Mouse (Mus musculus) inflammation-experienced regulatory T-cells, adult 16 weeks (primary cell): ENCODE data around the gene Igsf23. TPM values are rescaled to one million over a fixed set of nuclear protein-coding genes. Genes with fewer than 3 reads are reported as not detected.

Source experiments
- polyA plus RNA-seq: library from polyadenylated mRNA; unstranded; fragments of 100-300 nt; shearing (Covaris generic); gene quantifications from one replicate; pipeline ENCODE4 v1.2.1, GENCODE M21; 2017

Gene Igsf23
- 25.9 TPM for polyA plus RNA-seq

DNA sequence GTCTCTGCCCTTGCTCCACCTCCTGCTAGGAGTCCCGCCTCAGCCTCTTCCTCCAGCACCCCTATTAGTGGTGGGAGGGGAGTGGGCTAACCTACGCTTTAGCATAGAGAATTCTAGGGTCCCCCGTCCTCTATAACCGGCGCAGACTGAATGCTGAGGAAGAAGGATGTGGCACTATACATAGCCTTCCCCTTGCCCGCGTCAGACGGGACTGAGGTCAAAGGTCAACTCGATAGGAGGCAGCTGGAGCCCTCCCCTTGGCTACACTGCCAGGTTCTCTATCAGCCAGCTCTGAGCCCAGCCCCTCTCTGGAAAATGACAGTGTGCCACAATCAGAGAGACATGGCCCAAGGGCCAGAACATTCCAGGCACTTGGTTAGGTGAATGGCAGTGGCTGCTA lies at the start of gene Igsf23:
Gene Igsf23 (minus strand): TSS at position 168 of the 400 bp plus-strand sequence.

DNA sequence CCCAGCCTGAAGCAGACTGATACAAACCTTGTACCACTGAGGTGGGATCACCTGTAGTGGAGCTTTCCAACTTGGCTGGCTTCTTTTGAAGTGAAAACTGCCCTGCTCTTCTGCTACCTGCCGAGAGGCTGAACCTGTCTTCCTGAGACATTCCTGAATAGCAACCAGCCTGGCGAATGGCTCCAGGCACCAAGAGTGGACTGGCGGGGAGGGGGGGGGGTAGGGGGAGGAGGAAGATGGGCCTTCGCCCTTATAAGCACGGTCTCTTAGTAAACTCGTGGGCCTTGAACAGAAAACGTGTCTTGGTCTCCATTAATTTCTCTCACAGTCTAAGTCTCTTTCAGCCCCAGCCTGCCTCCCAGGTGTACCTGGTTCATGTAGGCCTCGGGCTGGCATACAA lies 40.6 kb upstream of the Igsf23 start, which contains the start of gene Nlrp9b:
Gene Nlrp9b (plus strand): TSS at position 301 of the 400 bp plus-strand sequence.

DNA sequence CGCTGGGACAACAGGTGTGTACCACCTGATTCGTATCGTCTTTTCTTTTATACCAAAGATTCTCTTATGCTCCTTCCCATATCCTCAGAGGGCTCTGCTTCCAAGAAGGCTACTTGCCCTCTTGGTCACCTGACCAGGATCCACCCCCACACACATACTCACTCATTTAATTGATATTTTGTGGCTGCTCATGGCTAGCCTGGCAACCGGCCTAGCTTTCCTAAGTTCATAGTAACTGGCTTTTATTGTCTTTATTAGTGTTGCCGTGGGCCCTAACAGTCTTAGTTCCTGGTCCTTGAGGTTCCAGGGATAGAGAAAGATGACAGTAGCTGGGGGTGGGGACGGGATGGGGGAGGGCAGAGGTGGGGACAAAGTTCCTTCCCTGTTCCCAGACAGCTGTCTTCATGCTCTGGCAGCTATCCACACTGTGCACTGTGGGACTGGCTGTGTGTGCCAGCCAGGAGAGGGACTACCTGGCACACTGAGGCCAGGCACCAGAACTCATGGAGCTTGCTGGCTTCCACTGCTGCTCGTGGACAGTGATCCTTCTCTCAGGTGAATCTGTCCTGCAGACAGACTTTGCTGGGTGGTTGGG lies 14.5 kb upstream of the Igsf23 start, which contains the start of gene Ceacam20:
Gene Ceacam20 (plus strand): TSS at position 428 of the 595 bp plus-strand sequence.

DNA sequence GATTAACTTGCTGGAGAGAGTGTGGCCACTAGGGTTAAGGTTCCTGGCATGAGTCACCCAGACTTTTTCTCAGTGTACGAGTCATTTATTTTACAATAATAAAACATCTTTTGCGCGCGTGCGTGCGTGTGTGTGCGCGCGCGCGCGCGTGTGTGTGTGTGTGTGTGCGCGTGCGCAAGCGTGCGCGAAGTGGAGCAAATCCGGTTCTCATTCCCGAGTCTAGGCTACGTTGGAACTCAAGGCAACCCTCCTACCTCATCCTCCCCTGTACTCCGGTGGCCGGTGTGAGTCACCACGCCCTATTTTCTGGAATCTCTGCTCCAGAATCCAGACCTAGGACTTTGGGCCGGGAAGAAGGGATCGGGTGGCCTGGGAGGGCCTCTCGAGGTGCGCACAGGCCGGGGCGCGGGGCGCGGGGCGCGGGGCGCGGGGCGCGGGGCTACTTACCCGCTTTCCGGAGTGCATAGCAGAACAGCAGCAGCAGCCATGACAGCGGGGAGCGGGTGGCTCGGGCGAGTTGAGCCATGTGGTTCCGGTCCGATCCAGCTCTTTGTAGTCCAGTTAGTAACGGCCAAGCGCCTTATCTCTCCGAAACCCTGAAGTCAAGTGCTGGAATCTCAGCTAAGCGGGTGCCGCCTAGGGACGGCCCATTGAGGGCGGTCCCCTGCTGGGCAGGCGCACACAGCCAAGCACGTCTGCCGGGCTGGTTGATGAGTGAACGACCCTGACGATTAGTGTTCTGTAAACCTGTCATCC lies 29.9 kb downstream of the Igsf23 start, which contains the start of gene Pvr:
Gene Pvr (minus strand): TSS at position 655 of the 756 bp plus-strand sequence.

DNA sequence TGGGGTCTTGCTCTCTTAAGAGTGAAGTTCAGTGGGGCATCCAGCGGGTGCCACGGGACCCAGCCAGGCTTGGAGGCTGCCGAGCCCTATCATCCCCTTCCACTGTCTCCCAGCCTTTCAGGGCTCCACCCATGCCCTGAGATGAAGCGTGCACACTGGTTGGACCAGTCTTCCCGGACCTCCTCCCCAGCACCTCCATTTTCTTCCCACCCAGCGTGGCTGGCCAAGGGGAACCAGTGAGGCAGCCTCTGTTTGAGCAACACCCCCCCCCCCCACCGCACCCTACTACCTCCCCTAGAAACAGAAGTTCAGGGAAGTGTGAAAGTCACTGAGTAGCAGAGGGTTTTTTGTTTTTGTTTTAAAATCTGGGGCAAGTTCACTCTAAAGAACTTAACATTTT lies 62.7 kb downstream of the Igsf23 start, which contains the start of gene Ceacam19:
Gene Ceacam19 (minus strand): TSS at position 117 of the 400 bp plus-strand sequence.

Other genes with a start within 250 kb of the Igsf23 start
- gene Tomm40, start 235.3 kb downstream of the Igsf23 start, polyA plus RNA-seq = 22.8 TPM
- 1.6 TPM for gene Nectin2, start 200.3 kb downstream of the Igsf23 start, polyA plus RNA-seq
- 21.0 TPM for gene Bcam, start 179.7 kb downstream of the Igsf23 start, polyA plus RNA-seq
- not detected for gene Cblc, start 153.9 kb downstream of the Igsf23 start, polyA plus RNA-seq
- 16.0 TPM for gene Bcl3, start 128.0 kb downstream of the Igsf23 start, polyA plus RNA-seq
- gene Gm19345, start 98.8 kb downstream of the Igsf23 start, polyA plus RNA-seq = not detected
- gene Ceacam16, start 89.5 kb downstream of the Igsf23 start, polyA plus RNA-seq = 0.52 TPM
- not detected for gene Ceacam19, start 62.8 kb downstream of the Igsf23 start, polyA plus RNA-seq
- 38.7 TPM for gene Pvr, start 29.6 kb downstream of the Igsf23 start, polyA plus RNA-seq
- gene Ceacam20, start 14.7 kb upstream of the Igsf23 start, polyA plus RNA-seq = not detected
- gene Nlrp9b, start 40.7 kb upstream of the Igsf23 start, polyA plus RNA-seq = not detected
- gene Vmn1r91, start 148.9 kb upstream of the Igsf23 start, polyA plus RNA-seq = not detected
- gene Gm16442, start 171.8 kb upstream of the Igsf23 start, polyA plus RNA-seq = not detected
- gene Vmn1r93, start 188.3 kb upstream of the Igsf23 start, polyA plus RNA-seq = not detected
- not detected for gene Vmn1r94, start 217.6 kb upstream of the Igsf23 start, polyA plus RNA-seq
- gene Vmn1r95, start 243.0 kb upstream of the Igsf23 start, polyA plus RNA-seq = not detected